9 mouse cellular contexts compared by ENCODE assay signal in genomic region chr5:115076144-115076901, GRCm38 (mm10). TPM values are rescaled to one million over a fixed set of nuclear protein-coding genes. Genes with fewer than 3 reads are reported as not detected.
DNase-seq lines count a peak whose midpoint lies in the region; ATAC-seq and TF ChIP-seq lines count a peak whose summit lies in the region.
"Had no signal": no experiment of that assay in that cellular context is flagged by ENCODE, and none has a peak within 500 bp of the region (broad histone marks: within the 10 kb centered on the region; RNA-seq: fewer than 3 reads in every experiment).

No protein-coding gene starts in this region.

- no peak overlapping the region for H3K4me3 ChIP-seq in lung, postnatal 0 days (ENCODE audit: low read depth, low read length)
- H3K4me3 ChIP-seq: lung, embryonic 15.5 days had no signal

- no peak overlapping the region for H3K27ac ChIP-seq in lung, postnatal 0 days (ENCODE audit: low read length)
- H3K27ac ChIP-seq: lung, embryonic 15.5 days had no signal

- H3K9me3 ChIP-seq in lung, postnatal 0 days (ENCODE audit: low read length) = no peaks in the 10 kb centered on the region
- H3K9me3 ChIP-seq: lung, embryonic 15.5 days had no signal

- H3K4me1 ChIP-seq in lung, postnatal 0 days (ENCODE audit: insufficient read depth, low read depth, low read length) = peaks cover 15% of the 10 kb centered on the region; the same call in 1 of the 2 replicates

- no peak for TF ChIP-seq EP300 in lung, postnatal 0 days (IDR thresholded peaks at IDR 0.05)

- no peaks in the 10 kb centered on the region for H3K27me3 ChIP-seq in lung, postnatal 0 days (replicated peaks; ENCODE audit: insufficient read depth, low read length)
- H3K27me3 ChIP-seq: lung, embryonic 15.5 days had no signal

- 0 out of 2 replicates have a peak, but pooled peaks have one; percentile 35 for ATAC-seq in lung, postnatal 0 days

- no peak overlapping the region for H3K4me2 ChIP-seq in lung, postnatal 0 days (replicated peaks; ENCODE audit: low read depth, low read length)
- H3K4me2 ChIP-seq: lung, embryonic 15.5 days had no signal

- WGBS in lung, postnatal 0 days = 60% methylated on average over 5 of the region's 5 CpGs

- no peak overlapping the region for H3K9ac ChIP-seq in lung, postnatal 0 days (replicated peaks; ENCODE audit: low read depth)
- H3K9ac ChIP-seq: lung, embryonic 15.5 days had no signal

- peak; percentile 67; the same call in 1 of the 2 replicates for TF ChIP-seq CTCF in brain, embryonic 14.5 days (IDR thresholded peaks at IDR 0.05; ENCODE audit: borderline replicate concordance, extremely low read depth, insufficient read depth, insufficient read length)
- TF ChIP-seq CTCF in lung, postnatal 0 days (IDR thresholded peaks at IDR 0.05) = peak; percentile 88

- no peak for TF ChIP-seq POLR2A in brain, embryonic 14.5 days (IDR thresholded peaks at IDR 0.05; ENCODE audit: borderline replicate concordance, extremely low read depth, insufficient read depth, insufficient read length, poor library complexity, severe bottlenecking)

- H3K36me3 ChIP-seq in lung, postnatal 0 days (ENCODE audit: insufficient read depth, low read length) = 0 out of 2 replicates have a peak, but pooled peaks cover 10% of the 10 kb centered on the region

- DNase-seq in gastrocnemius, adult 18-20 months (ENCODE audit: low spot score) = peak; percentile 63
- DNase-seq in gastrocnemius, postnatal 25 days = no peak
- DNase-seq in CD8-positive naive resting alpha-beta T cell, adult 2 months (ENCODE audit: low read depth in 2 of 2, low spot score in 2 of 2) = peak; percentile 58 to 74
- DNase-seq in brain, embryonic 14.5 days (ENCODE audit: low read depth) = peak; percentile 63
- peak; percentile 26 for DNase-seq in fibroblast of lung, adult 2 months (ENCODE audit: low read depth)
- peak; percentile 66 for DNase-seq in layer of hippocampus, adult 11-12 months (ENCODE audit: low spot score)
- DNase-seq in lung, postnatal 0 days (ENCODE audit: low spot score) = peak; percentile 62
- peak; percentile 44 to 72 for DNase-seq in spleen, adult 18-20 months

RNA-seq across cellular contexts. Expression of gene Gm10401, which starts 21.8 kb away (rescaled TPM):
- total RNA-seq in gastrocnemius, adult 18-20 months (2021) = not detected
- not detected for total RNA-seq in gastrocnemius, postnatal 25 days (2021)
- not detected in 2 replicates for polyA plus RNA-seq in brain, embryonic 14.5 days (2012; rRNA removed)
- polyA plus RNA-seq in lung, postnatal 0 days (2015; fragmentation: Nextera tagmentation; extraction: Ambion mirVana) = 32.4 and 32.5 TPM in 2 replicates

RNA-seq across cellular contexts. Expression of gene Acads, which starts 42.8 kb away (rescaled TPM):
- total RNA-seq in gastrocnemius, adult 18-20 months (2021) = 10 to 100 TPM; 74.2 to 75.3 TPM
- 10 to 100 TPM; 65.8 TPM for total RNA-seq in gastrocnemius, postnatal 25 days (2021)
- polyA plus RNA-seq in brain, embryonic 14.5 days (2012; rRNA removed) = 25.1 and 27.0 TPM in 2 replicates
- polyA plus RNA-seq in lung, postnatal 0 days (2015; fragmentation: Nextera tagmentation; extraction: Ambion mirVana) = 43.6 and 43.9 TPM in 2 replicates

RNA-seq across cellular contexts. Expression of gene Unc119b, which starts 58.5 kb away (rescaled TPM):
- 10 to 100 TPM; 11.1 to 12.4 TPM for total RNA-seq in gastrocnemius, adult 18-20 months (2021)
- 10 to 100 TPM; 10.2 to 12.9 TPM for total RNA-seq in gastrocnemius, postnatal 25 days (2021)
- 49.7 and 55.0 TPM in 2 replicates for polyA plus RNA-seq in brain, embryonic 14.5 days (2012; rRNA removed)
- polyA plus RNA-seq in lung, postnatal 0 days (2015; fragmentation: Nextera tagmentation; extraction: Ambion mirVana) = 21.8 and 24.8 TPM in 2 replicates
